Mouse (Mus musculus): ENCODE measurements around the gene Proz.

The Proz gene

GRCm38 (mm10) chr8:13107990-13108638 is 47.4 kb downstream of the Proz start:
- no peak for DNase-seq (ENCODE audit: low spot score in 2 of 2)

GRCm38 (mm10) chr8:13108967-13109366 is 48.3 kb downstream of the Proz start:
- no peak for DNase-seq (ENCODE audit: low spot score in 2 of 2)

- no peak for DNase-seq (ENCODE audit: low spot score in 2 of 2)
Observed at GRCm38 (mm10) chr8:13109416-13109960, 48.8 kb downstream of the Proz start.

- DNase-seq (ENCODE audit: low spot score in 2 of 2), result no peak
Observed at GRCm38 (mm10) chr8:13111917-13112316, 51.2 kb downstream of the Proz start.

- no peak for DNase-seq (ENCODE audit: low spot score in 2 of 2)
Observed at GRCm38 (mm10) chr8:13113232-13113631, 52.5 kb downstream of the Proz start.

- DNase-seq (ENCODE audit: low spot score in 2 of 2), result no peak
Observed at GRCm38 (mm10) chr8:13117096-13117495, 56.4 kb downstream of the Proz start.

GRCm38 (mm10) chr8:13118516-13118915 is 57.8 kb downstream of the Proz start:
- DNase-seq (ENCODE audit: low spot score in 2 of 2), result no peak

- DNase-seq (ENCODE audit: low spot score in 2 of 2), result no peak
Observed at GRCm38 (mm10) chr8:13120882-13121665, 60.4 kb downstream of the Proz start.

GRCm38 (mm10) chr8:13122887-13123421 is 62.2 kb downstream of the Proz start:
- no peak for DNase-seq (ENCODE audit: low spot score in 2 of 2)

- no peak for DNase-seq (ENCODE audit: low spot score in 2 of 2)
Observed at GRCm38 (mm10) chr8:13124897-13125296, 64.2 kb downstream of the Proz start.

Measured in urinary bladder, postnatal 36 days (tissue).